Mouse (Mus musculus): ENCODE measurements around the gene Tnks2. TPM values are rescaled to one million over a fixed set of nuclear protein-coding genes. Genes with fewer than 3 reads are reported as not detected.

The Tnks2 gene
- total and polyA plus RNA-seq, 2 experiments: 8.6 to 50.9 TPM

- no peaks in the 10 kb centered on the region for H3K27me3 ChIP-seq (ENCODE audit: control insufficient read depth, insufficient read depth, low read length)
- no peaks in the 10 kb centered on the region for H3K4me1 ChIP-seq (ENCODE audit: control insufficient read depth, insufficient read depth, low read length)
- peak overlapping the region; percentile 32 for H3K9ac ChIP-seq (ENCODE audit: low read depth, low read length)
- H3K4me3 ChIP-seq (ENCODE audit: insufficient read depth, low read depth, low read length): peak overlapping the region; percentile 62
- WGBS: 5% methylated on average over 41 of the region's 41 CpGs
- no peaks in the 10 kb centered on the region for H3K36me3 ChIP-seq (ENCODE audit: control insufficient read depth, insufficient read depth, low read length)
- H3K79me2 ChIP-seq (ENCODE audit: control insufficient read depth, insufficient read depth, low read length): no peaks in the 10 kb centered on the region
- TF ChIP-seq POLR2A (IDR thresholded peaks at IDR 0.05; ENCODE audit: extremely low read depth, insufficient read depth, low read length): no peak
- no peak for TF ChIP-seq CTCF (IDR thresholded peaks at IDR 0.05; ENCODE audit: low read depth, low read length)
- no peak for DNase-seq (ENCODE audit: extremely low read depth, low read depth, low spot score)
- H3K27ac ChIP-seq (replicated peaks; ENCODE audit: insufficient read depth, low read depth, low read length): no peak overlapping the region
Observed at GRCm38 (mm10) chr19:36904211-36905007, 70.4 kb downstream of the Tnks2 start.

- H3K27ac ChIP-seq (replicated peaks; ENCODE audit: insufficient read depth, low read depth, low read length): no peak overlapping the region
- no peaks in the 10 kb centered on the region for H3K79me2 ChIP-seq (ENCODE audit: control insufficient read depth, insufficient read depth, low read length)
- TF ChIP-seq CTCF (IDR thresholded peaks at IDR 0.05; ENCODE audit: low read depth, low read length): no peak
- TF ChIP-seq POLR2A (IDR thresholded peaks at IDR 0.05; ENCODE audit: extremely low read depth, insufficient read depth, low read length): no peak
- H3K4me1 ChIP-seq (ENCODE audit: control insufficient read depth, insufficient read depth, low read length): no peaks in the 10 kb centered on the region
- no peak overlapping the region for H3K4me3 ChIP-seq (ENCODE audit: insufficient read depth, low read depth, low read length)
- 0 out of 2 replicates have a peak, but pooled peaks cover 3% of the 10 kb centered on the region for H3K27me3 ChIP-seq (ENCODE audit: control insufficient read depth, insufficient read depth, low read length)
- no peak overlapping the region for H3K9ac ChIP-seq (ENCODE audit: low read depth, low read length)
- H3K36me3 ChIP-seq (ENCODE audit: control insufficient read depth, insufficient read depth, low read length): no peaks in the 10 kb centered on the region
- WGBS: 78% methylated on average over 3 of the region's 3 CpGs
- no peak for DNase-seq (ENCODE audit: extremely low read depth, low read depth, low spot score)
Observed at GRCm38 (mm10) chr19:36909150-36909549, 75.1 kb downstream of the Tnks2 start.

GRCm38 (mm10) chr19:36909676-36910292 is 75.8 kb downstream of the Tnks2 start:
- H3K9ac ChIP-seq (ENCODE audit: low read depth, low read length): no peak overlapping the region
- H3K79me2 ChIP-seq (ENCODE audit: control insufficient read depth, insufficient read depth, low read length): no peaks in the 10 kb centered on the region
- no peaks in the 10 kb centered on the region for H3K4me1 ChIP-seq (ENCODE audit: control insufficient read depth, insufficient read depth, low read length)
- H3K4me3 ChIP-seq (ENCODE audit: insufficient read depth, low read depth, low read length): no peak overlapping the region
- no peaks in the 10 kb centered on the region for H3K36me3 ChIP-seq (ENCODE audit: control insufficient read depth, insufficient read depth, low read length)
- peak; percentile 50 for DNase-seq (ENCODE audit: extremely low read depth, low read depth, low spot score)
- WGBS: 23% methylated on average over 9 of the region's 9 CpGs
- H3K27me3 ChIP-seq (ENCODE audit: control insufficient read depth, insufficient read depth, low read length): 0 out of 2 replicates have a peak, but pooled peaks cover 3% of the 10 kb centered on the region
- TF ChIP-seq CTCF (IDR thresholded peaks at IDR 0.05; ENCODE audit: low read depth, low read length): peak; percentile 72
- no peak for TF ChIP-seq POLR2A (IDR thresholded peaks at IDR 0.05; ENCODE audit: extremely low read depth, insufficient read depth, low read length)
- no peak overlapping the region for H3K27ac ChIP-seq (replicated peaks; ENCODE audit: insufficient read depth, low read depth, low read length)

- Histone ChIP-seq H3K36me3 (ENCODE audit: control insufficient read depth, insufficient read depth, low read length) (no peaks in the 10 kb centered on the region), H3K79me2 (ENCODE audit: control insufficient read depth, insufficient read depth, low read length) (no peaks in the 10 kb centered on the region), H3K27ac (replicated peaks; ENCODE audit: insufficient read depth, low read depth, low read length) (no peak overlapping the region), H3K4me1 (ENCODE audit: control insufficient read depth, insufficient read depth, low read length) (no peaks in the 10 kb centered on the region), H3K4me3 (ENCODE audit: insufficient read depth, low read depth, low read length) (no peak overlapping the region), H3K27me3 (ENCODE audit: control insufficient read depth, insufficient read depth, low read length) (0 out of 2 replicates have a peak, but pooled peaks cover 3% of the 10 kb centered on the region), H3K9ac (ENCODE audit: low read depth, low read length) (no peak overlapping the region)
- DNase-seq (ENCODE audit: extremely low read depth, low read depth, low spot score): no peak
- WGBS: 59% methylated on average over 12 of the region's 12 CpGs
- TF ChIP-seq POLR2A (IDR thresholded peaks at IDR 0.05; ENCODE audit: extremely low read depth, insufficient read depth, low read length) (no peak), CTCF (IDR thresholded peaks at IDR 0.05; ENCODE audit: low read depth, low read length) (no peak)
Observed at GRCm38 (mm10) chr19:36910424-36911045, 76.5 kb downstream of the Tnks2 start.

GRCm38 (mm10) chr19:36913064-36913463 is 79.0 kb downstream of the Tnks2 start:
- no peak for DNase-seq (ENCODE audit: extremely low read depth, low read depth, low spot score)

More at GRCm38 (mm10) chr19:36913064-36913463, 79.0 kb downstream of the Tnks2 start:
- 87% methylated on average over 7 of the region's 7 CpGs for WGBS
- no peak overlapping the region for H3K27ac ChIP-seq (replicated peaks; ENCODE audit: insufficient read depth, low read depth, low read length)
- no peak overlapping the region for H3K4me3 ChIP-seq (ENCODE audit: insufficient read depth, low read depth, low read length)
- no peaks in the 10 kb centered on the region for H3K79me2 ChIP-seq (ENCODE audit: control insufficient read depth, insufficient read depth, low read length)
- H3K9ac ChIP-seq (ENCODE audit: low read depth, low read length): no peak overlapping the region
- TF ChIP-seq CTCF (IDR thresholded peaks at IDR 0.05; ENCODE audit: low read depth, low read length) (no peak), POLR2A (IDR thresholded peaks at IDR 0.05; ENCODE audit: extremely low read depth, insufficient read depth, low read length) (no peak)
- no peaks in the 10 kb centered on the region for H3K36me3 ChIP-seq (ENCODE audit: control insufficient read depth, insufficient read depth, low read length)
- no peaks in the 10 kb centered on the region for H3K4me1 ChIP-seq (ENCODE audit: control insufficient read depth, insufficient read depth, low read length)
- H3K27me3 ChIP-seq (ENCODE audit: control insufficient read depth, insufficient read depth, low read length): 0 out of 2 replicates have a peak, but pooled peaks cover 3% of the 10 kb centered on the region
